In genomic region chr8:107587429-107587994, GRCm38 (mm10) we compare ENCODE assay signal across 8 mouse cellular contexts. TPM values are rescaled to one million over a fixed set of nuclear protein-coding genes. Genes with fewer than 3 reads are reported as not detected.
DNase-seq lines count a peak whose midpoint lies in the region; ATAC-seq and TF ChIP-seq lines count a peak whose summit lies in the region.

No protein-coding gene starts in this region.

- DNase-seq in gastrocnemius, adult 2 months = no peak
- no peak for DNase-seq in gastrocnemius, postnatal 36 days
- DNase-seq in B cell, adult 2 months = peak; percentile 24 to 35
- no peak for DNase-seq in liver, embryonic 14.5 days (ENCODE audit: low read depth in 3 of 3, low spot score in 3 of 3)
- no peak for DNase-seq in gastrocnemius, postnatal 4 days (ENCODE audit: low spot score in 2 of 2)

- peaks cover 37% of the 10 kb centered on the region for H3K36me3 ChIP-seq in hindbrain, embryonic 12.5 days
- peaks cover 38% of the 10 kb centered on the region for H3K36me3 ChIP-seq in liver, embryonic 14.5 days (replicated peaks; ENCODE audit: control insufficient read depth, insufficient read depth, low read depth)
- peaks cover 27% of the 10 kb centered on the region for H3K36me3 ChIP-seq in small intestine, adult 2 months (ENCODE audit: control insufficient read depth, insufficient read depth, low read length)

- peak overlapping the region; percentile 81 for H3K4me2 ChIP-seq in hindbrain, embryonic 12.5 days (replicated peaks)
- peak overlapping the region; percentile 76 for H3K4me2 ChIP-seq in liver, embryonic 14.5 days (ENCODE audit: low read depth)

- intact Hi-C loops in gastrocnemius, adult 2 months (cut with DNase I) = no loop called here
- intact Hi-C loops in gastrocnemius, postnatal 36 days (cut with DNase I) = no loop called here

- no peaks in the 10 kb centered on the region for H3K9me3 ChIP-seq in hindbrain, embryonic 12.5 days (replicated peaks)
- H3K9me3 ChIP-seq in liver, embryonic 14.5 days (ENCODE audit: control insufficient read depth, low read length) = no peaks in the 10 kb centered on the region

- no peak for TF ChIP-seq POLR2A in small intestine, adult 2 months (IDR thresholded peaks at IDR 0.05; ENCODE audit: low read depth, low read length)

- peak overlapping the region; percentile 99 for H3K4me3 ChIP-seq in gastrocnemius, adult 2 months
- H3K4me3 ChIP-seq in brown adipose tissue, adult 24 weeks (ENCODE audit: insufficient read depth, low read depth, low read length) = peak overlapping the region; percentile 97
- peak overlapping the region; percentile 93 for H3K4me3 ChIP-seq in hindbrain, embryonic 12.5 days
- peak overlapping the region; percentile 92 to 99 for H3K4me3 ChIP-seq in liver, embryonic 14.5 days (ENCODE audit: insufficient read depth in 1 of 2, low read depth in 2 of 2, low read length in 2 of 2)
- peak overlapping the region; percentile 95 for H3K4me3 ChIP-seq in small intestine, adult 2 months (ENCODE audit: low read depth, low read length)

- 0 out of 2 replicates have a peak, but pooled peaks have one; percentile 21 for ATAC-seq in hindbrain, embryonic 12.5 days (ENCODE audit: low FRiP score)
- ATAC-seq in liver, embryonic 14.5 days (ENCODE audit: insufficient read depth) = peak; percentile 39; the same call in 1 of the 2 replicates

- H3K4me1 ChIP-seq in brown adipose tissue, adult 24 weeks (ENCODE audit: control insufficient read depth, insufficient read depth, insufficient read length, low read length) = peaks cover 3% of the 10 kb centered on the region; the same call in 1 of the 2 replicates
- H3K4me1 ChIP-seq in hindbrain, embryonic 12.5 days = peaks cover 11% of the 10 kb centered on the region
- H3K4me1 ChIP-seq in liver, embryonic 14.5 days (replicated peaks; ENCODE audit: control insufficient read depth in 2 of 2, insufficient read depth in 2 of 2, low read length in 1 of 2) = peaks cover 5 to 6% of the 10 kb centered on the region in 2 experiments
- no peaks in the 10 kb centered on the region for H3K4me1 ChIP-seq in small intestine, adult 2 months (ENCODE audit: control insufficient read depth, insufficient read depth, insufficient read length, low read length)

- TF ChIP-seq CTCF in gastrocnemius, adult 2 months (IDR thresholded peaks at IDR 0.05) = no peak
- no peak for TF ChIP-seq CTCF in liver, embryonic 14.5 days (IDR thresholded peaks at IDR 0.05; ENCODE audit: low read depth)
- no peak for TF ChIP-seq CTCF in small intestine, adult 2 months (IDR thresholded peaks at IDR 0.05; ENCODE audit: extremely low read depth, insufficient read length, insufficient replicate concordance, low read depth, low read length)

- peak overlapping the region; percentile 98 for H3K27ac ChIP-seq in gastrocnemius, adult 2 months
- H3K27ac ChIP-seq in brown adipose tissue, adult 24 weeks (replicated peaks; ENCODE audit: low read depth, low read length) = peak overlapping the region; percentile 94
- H3K27ac ChIP-seq in hindbrain, embryonic 12.5 days = peak overlapping the region; percentile 90
- peak overlapping the region; percentile 45 for H3K27ac ChIP-seq in liver, embryonic 14.5 days
- peak overlapping the region; percentile 62 for H3K27ac ChIP-seq in small intestine, adult 2 months (ENCODE audit: insufficient read depth, low read depth, low read length)

- 2% methylated on average over 17 of the region's 17 CpGs for WGBS in hindbrain, embryonic 12.5 days
- WGBS in liver, embryonic 14.5 days (ENCODE audit: insufficient replicate concordance) = under 1% methylated on average over 17 of the region's 17 CpGs
- under 1% methylated on average over 17 of the region's 17 CpGs for WGBS in small intestine, adult 2 months

- no peak for TF ChIP-seq EP300 in liver, embryonic 14.5 days (IDR thresholded peaks at IDR 0.05; ENCODE audit: low read depth)

- H3K27me3 ChIP-seq in hindbrain, embryonic 12.5 days = no peaks in the 10 kb centered on the region
- no peaks in the 10 kb centered on the region for H3K27me3 ChIP-seq in liver, embryonic 14.5 days (ENCODE audit: control insufficient read depth, insufficient read depth, low read length)
- H3K27me3 ChIP-seq in small intestine, adult 2 months (ENCODE audit: control insufficient read depth, insufficient read depth, low read length) = no peaks in the 10 kb centered on the region

- peak overlapping the region; percentile 95 for H3K9ac ChIP-seq in hindbrain, embryonic 12.5 days
- peak overlapping the region; percentile 83 for H3K9ac ChIP-seq in liver, embryonic 14.5 days (replicated peaks)

RNA-seq across cellular contexts. Expression of gene Psmd7, which starts 0.8 kb away (rescaled TPM):
- total RNA-seq in gastrocnemius, adult 2 months (2021) = 100 to 1,000 TPM; 142 to 160 TPM
- total RNA-seq in gastrocnemius, postnatal 36 days (2021) = 100 to 1,000 TPM; 124 to 125 TPM
- polyA plus RNA-seq in brown adipose tissue, adult 24 weeks (2012; ENCODE audit: insufficient read depth, insufficient read length, missing spikeins) = 82.8 and 91.3 TPM in 2 replicates
- 291 and 295 TPM in 2 replicates for polyA plus RNA-seq in hindbrain, embryonic 12.5 days (2016; fragmentation: Nextera tagmentation; extraction: Ambion mirVana)
- 48.3 and 77.4 TPM in 2 replicates for polyA plus RNA-seq in liver, embryonic 14.5 days (2012; rRNA removed)
- polyA plus RNA-seq in liver, embryonic 14.5 days (2014; fragmentation: Nextera tagmentation; extraction: Ambion mirVana) = 133 and 142 TPM in 2 replicates
- polyA plus RNA-seq in small intestine, adult 2 months (2012; rRNA removed) = 19.6 and 30.2 TPM in 2 replicates
- 100 to 1,000 TPM; 121 to 133 TPM for total RNA-seq in gastrocnemius, postnatal 4 days (2021)

Comparison
In these comparisons a context has a peak if more than half of its experiments do, and no peak if none do; other contexts are left out.
1. DNase-seq: peak in B cell, adult 2 months (2 of 2); none in gastrocnemius, adult 2 months (single experiment), gastrocnemius, postnatal 36 days (0 of 2), liver, embryonic 14.5 days (0 of 3) and gastrocnemius, postnatal 4 days (0 of 2).
2. H3K27ac ChIP-seq: peak in every context shown above with its lines; median percentile 98 in gastrocnemius, adult 2 months; 94 in brown adipose tissue, adult 24 weeks; 90 in hindbrain, embryonic 12.5 days; 62 in small intestine, adult 2 months; 45 in liver, embryonic 14.5 days.
3. Peak in every context shown above with its lines, with median percentiles within 50 percentile points of each other: H3K4me3 ChIP-seq.